Comparison of ENCODE assay signal across 23 mouse cellular contexts in the genomic region with DNA sequence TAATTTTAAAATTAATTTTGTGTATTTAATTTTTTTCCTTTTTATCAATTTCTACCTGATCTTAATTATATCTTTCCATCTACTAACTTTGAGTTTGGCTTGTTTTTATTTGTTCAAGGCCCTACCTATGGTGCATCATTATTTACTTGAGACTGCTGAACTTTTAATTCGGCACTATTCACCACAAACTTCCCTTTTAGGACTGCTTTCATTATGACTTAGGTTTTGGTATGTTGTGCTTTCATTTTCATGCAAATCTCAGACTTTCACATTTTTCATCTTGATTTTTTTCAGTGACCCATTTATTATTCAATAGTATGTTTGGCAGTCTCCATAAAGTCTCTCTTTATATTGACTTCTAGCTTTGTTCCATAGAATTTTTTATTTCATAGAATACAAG. TPM values are rescaled to one million over a fixed set of nuclear protein-coding genes. Genes with fewer than 3 reads are reported as not detected.
"Had no signal": no experiment of that assay in that cellular context is flagged by ENCODE, and none has a peak within 500 bp of the region (broad histone marks: within the 10 kb centered on the region; RNA-seq: fewer than 3 reads in every experiment).

No protein-coding gene starts in this region.

- H3K27me3 ChIP-seq: neural tube, embryonic 13.5 days; neural tube, embryonic 15.5 days; stomach, embryonic 15.5 days had no signal

- H3K9me3 ChIP-seq: neural tube, embryonic 13.5 days; neural tube, embryonic 15.5 days; stomach, embryonic 15.5 days had no signal

- H3K27ac ChIP-seq: neural tube, embryonic 13.5 days; neural tube, embryonic 15.5 days; stomach, embryonic 15.5 days; stomach, postnatal 0 days had no signal

- H3K36me3 ChIP-seq: neural tube, embryonic 13.5 days; neural tube, embryonic 15.5 days; stomach, embryonic 15.5 days had no signal

- H3K4me1 ChIP-seq: neural tube, embryonic 13.5 days; neural tube, embryonic 15.5 days; stomach, embryonic 15.5 days had no signal

- H3K9ac ChIP-seq: neural tube, embryonic 13.5 days; neural tube, embryonic 15.5 days; stomach, embryonic 15.5 days had no signal

- H3K4me2 ChIP-seq: neural tube, embryonic 13.5 days; neural tube, embryonic 15.5 days; stomach, embryonic 15.5 days had no signal

- H3K4me3 ChIP-seq: neural tube, embryonic 13.5 days; neural tube, embryonic 15.5 days; stomach, embryonic 15.5 days had no signal

- DNase-seq: retina, postnatal 1 day; right cerebral cortex, postnatal 14 days; right cerebral cortex, postnatal 25 days; right cerebral cortex, postnatal 4 days; spleen, adult 18-20 months; thymus, adult 18-20 months; thymus, adult 2 months; thymus, postnatal 14 days; thymus, postnatal 25 days; thymus, postnatal 36 days; thymus, postnatal 4 days had no signal

RNA-seq across cellular contexts. Expression of a gene that starts 24.7 kb away (rescaled TPM):
- total RNA-seq: neutrophil, adult 5-6 weeks had no signal
- polyA plus RNA-seq: neural tube, embryonic 14.5 days; neural tube, embryonic 15.5 days; small intestine, adult 2 months; spleen, adult 2 months; stomach, embryonic 14.5 days; stomach, embryonic 15.5 days; stomach, embryonic 16.5 days; stomach, postnatal 0 days; thymus, adult 2 months; thymus, postnatal 0 days; urinary bladder, adult 2 months had no signal
